Mouse (Mus musculus): ENCODE data around the gene Ctsq. TPM values are rescaled to one million over a fixed set of nuclear protein-coding genes. Genes with fewer than 3 reads are reported as not detected.

Gene Ctsq
- polyA plus RNA-seq, 1 experiment from 2014 or later: not detected

Other genes starting within 250 kb of the Ctsq start
- not detected in 2 replicates for gene Ctsll3, start 237.8 kb downstream of the Ctsq start, polyA plus RNA-seq (2014; fragmentation: Nextera tagmentation; extraction: Ambion mirVana)
- 0.30 TPM in 1 of 2 replicates, not detected in the other for gene 4930486L24Rik, start 176.2 kb downstream of the Ctsq start, polyA plus RNA-seq (2014; fragmentation: Nextera tagmentation; extraction: Ambion mirVana)
- 0.50 TPM in 1 of 2 replicates, not detected in the other for gene Gm49392, start 143.7 kb downstream of the Ctsq start, polyA plus RNA-seq (2014; fragmentation: Nextera tagmentation; extraction: Ambion mirVana)
- gene Ctla2b, start 143.2 kb downstream of the Ctsq start, polyA plus RNA-seq (2014; fragmentation: Nextera tagmentation; extraction: Ambion mirVana): 7.1 and 8.5 TPM in 2 replicates
- gene Tpbpb, start 135.8 kb downstream of the Ctsq start, polyA plus RNA-seq (2014; fragmentation: Nextera tagmentation; extraction: Ambion mirVana): not detected in 2 replicates
- not detected in 2 replicates for gene Gm49393, start 105.0 kb downstream of the Ctsq start, polyA plus RNA-seq (2014; fragmentation: Nextera tagmentation; extraction: Ambion mirVana)
- gene Gm49391, start 104.1 kb downstream of the Ctsq start, polyA plus RNA-seq (2014; fragmentation: Nextera tagmentation; extraction: Ambion mirVana): 4.1 and 6.9 TPM in 2 replicates
- gene Ctla2a, start 104.0 kb downstream of the Ctsq start, polyA plus RNA-seq (2014; fragmentation: Nextera tagmentation; extraction: Ambion mirVana): 92.7 and 107 TPM in 2 replicates
- not detected in 2 replicates for gene Tpbpa, start 98.6 kb downstream of the Ctsq start, polyA plus RNA-seq (2014; fragmentation: Nextera tagmentation; extraction: Ambion mirVana)
- 0.20 TPM in 1 of 2 replicates, not detected in the other for gene Ctsj, start 34.7 kb downstream of the Ctsq start, polyA plus RNA-seq (2014; fragmentation: Nextera tagmentation; extraction: Ambion mirVana)
- not detected in 2 replicates for gene Ctsr, start 123.6 kb upstream of the Ctsq start, polyA plus RNA-seq (2014; fragmentation: Nextera tagmentation; extraction: Ambion mirVana)
- not detected in 2 replicates for gene Cts6, start 162.8 kb upstream of the Ctsq start, polyA plus RNA-seq (2014; fragmentation: Nextera tagmentation; extraction: Ambion mirVana)
- not detected in 2 replicates for gene Cts8, start 214.7 kb upstream of the Ctsq start, polyA plus RNA-seq (2014; fragmentation: Nextera tagmentation; extraction: Ambion mirVana)
- not detected in 2 replicates for gene Gm49398, start 248.2 kb upstream of the Ctsq start, polyA plus RNA-seq (2014; fragmentation: Nextera tagmentation; extraction: Ambion mirVana)

Data from heart, embryonic 14.5 days (tissue).